ENCODE assay signal across 10 mouse cellular contexts in genomic region chr11:66982794-66983193, GRCm38 (mm10). TPM values are rescaled to one million over a fixed set of nuclear protein-coding genes. Genes with fewer than 3 reads are reported as not detected.
DNase-seq lines count a peak whose midpoint lies in the region; ATAC-seq and TF ChIP-seq lines count a peak whose summit lies in the region.
"Had no signal": no experiment of that assay in that cellular context is flagged by ENCODE, and none has a peak within 500 bp of the region (broad histone marks: within the 10 kb centered on the region; RNA-seq: fewer than 3 reads in every experiment).

No protein-coding gene starts in this region.

- H3K27ac ChIP-seq in forebrain, postnatal 0 days (ENCODE audit: low read depth, low read length), result no peak overlapping the region
- no peak overlapping the region for H3K27ac ChIP-seq in forebrain, embryonic 13.5 days
- H3K27ac ChIP-seq in bone marrow, adult 2 months (ENCODE audit: control insufficient read depth, insufficient read depth, low read depth, low read length, poor library complexity), result no peak overlapping the region
- H3K27ac ChIP-seq in liver, embryonic 14.5 days, result no peak overlapping the region

- ATAC-seq in forebrain, postnatal 0 days, result peak; percentile 55
- ATAC-seq in forebrain, embryonic 13.5 days, result no peak
- ATAC-seq in liver, embryonic 14.5 days (ENCODE audit: insufficient read depth), result no peak
- ATAC-seq in erythroid progenitor cell, adult 5-6 weeks (replicated peaks; ENCODE audit: low FRiP score, poor library complexity, severe bottlenecking), result no peak

- H3K36me3 ChIP-seq in forebrain, postnatal 0 days (ENCODE audit: insufficient read depth), result no peaks in the 10 kb centered on the region
- no peaks in the 10 kb centered on the region for H3K36me3 ChIP-seq in forebrain, embryonic 13.5 days (ENCODE audit: poor library complexity, severe bottlenecking)
- H3K36me3 ChIP-seq in liver, embryonic 14.5 days (replicated peaks; ENCODE audit: control insufficient read depth, insufficient read depth, low read depth), result no peaks in the 10 kb centered on the region
- H3K36me3 ChIP-seq: heart, embryonic 13.5 days had no signal

- WGBS in forebrain, postnatal 0 days, result 41% methylated on average over 6 of the region's 6 CpGs
- WGBS in forebrain, embryonic 13.5 days, result 30% methylated on average over 6 of the region's 6 CpGs
- 19% methylated on average over 6 of the region's 6 CpGs for WGBS in bone marrow, adult 2 months
- WGBS in liver, embryonic 14.5 days (ENCODE audit: insufficient replicate concordance), result 36% methylated on average over 6 of the region's 6 CpGs

- TF ChIP-seq CTCF in forebrain, postnatal 0 days (IDR thresholded peaks at IDR 0.05; ENCODE audit: low read depth), result peak; percentile 59
- TF ChIP-seq CTCF in bone marrow, adult 2 months (IDR thresholded peaks at IDR 0.05; ENCODE audit: control insufficient read depth, insufficient read depth, low read length), result peak; percentile 48; the same call in 1 of the 2 replicates
- TF ChIP-seq CTCF in liver, embryonic 14.5 days (IDR thresholded peaks at IDR 0.05; ENCODE audit: low read depth), result peak; percentile 53; the same call in 1 of the 2 replicates

- no peak for TF ChIP-seq POLR2A in bone marrow, adult 2 months (IDR thresholded peaks at IDR 0.05; ENCODE audit: borderline replicate concordance, control insufficient read depth, low read depth, low read length)

- H3K27me3 ChIP-seq in forebrain, postnatal 0 days (ENCODE audit: insufficient read depth, low read length), result no peaks in the 10 kb centered on the region
- no peaks in the 10 kb centered on the region for H3K27me3 ChIP-seq in forebrain, embryonic 13.5 days
- H3K27me3 ChIP-seq in liver, embryonic 14.5 days (ENCODE audit: control insufficient read depth, insufficient read depth, low read length), result no peaks in the 10 kb centered on the region; the same call in 1 of the 2 replicates
- H3K27me3 ChIP-seq: heart, embryonic 13.5 days had no signal

- no peak for TF ChIP-seq EP300 in liver, embryonic 14.5 days (IDR thresholded peaks at IDR 0.05; ENCODE audit: low read depth)

- 0 out of 2 replicates have a peak, but pooled peaks cover 9% of the 10 kb centered on the region for H3K4me1 ChIP-seq in forebrain, postnatal 0 days (ENCODE audit: insufficient read depth)
- H3K4me1 ChIP-seq in forebrain, embryonic 13.5 days, result peaks cover 27% of the 10 kb centered on the region
- no peaks in the 10 kb centered on the region for H3K4me1 ChIP-seq in bone marrow, adult 2 months (ENCODE audit: control insufficient read depth, insufficient read depth, low read length)
- H3K4me1 ChIP-seq in liver, embryonic 14.5 days (replicated peaks; ENCODE audit: control insufficient read depth in 2 of 2, insufficient read depth in 2 of 2, low read length in 1 of 2), result peaks cover 0 to 2% of the 10 kb centered on the region in 2 experiments; a peak in 2 of 4 replicates

- no peak overlapping the region for H3K4me2 ChIP-seq in forebrain, postnatal 0 days (ENCODE audit: low read depth)
- H3K4me2 ChIP-seq in forebrain, embryonic 13.5 days, result no peak overlapping the region
- H3K4me2 ChIP-seq in liver, embryonic 14.5 days (ENCODE audit: low read depth), result no peak overlapping the region
- H3K4me2 ChIP-seq: heart, embryonic 13.5 days had no signal

- intact Hi-C loops in heart, postnatal 10 days (cut with DNase I), result loop anchor here (10.0 kb wide), 1 partner anchor 858 kb away; no protein-coding TSS in a partner anchor

- no peak overlapping the region for H3K9ac ChIP-seq in forebrain, postnatal 0 days
- no peak overlapping the region for H3K9ac ChIP-seq in forebrain, embryonic 13.5 days
- H3K9ac ChIP-seq in liver, embryonic 14.5 days (replicated peaks), result no peak overlapping the region
- H3K9ac ChIP-seq: heart, embryonic 13.5 days had no signal

- H3K4me3 ChIP-seq in forebrain, postnatal 0 days (ENCODE audit: low read depth, low read length), result no peak overlapping the region
- no peak overlapping the region for H3K4me3 ChIP-seq in forebrain, embryonic 13.5 days
- H3K4me3 ChIP-seq in bone marrow, adult 2 months (replicated peaks; ENCODE audit: control insufficient read depth, low read depth, low read length), result no peak overlapping the region
- no peak overlapping the region for H3K4me3 ChIP-seq in liver, embryonic 14.5 days (ENCODE audit: insufficient read depth in 1 of 2, low read depth in 2 of 2, low read length in 2 of 2)
- H3K4me3 ChIP-seq: heart, embryonic 13.5 days had no signal

- no peaks in the 10 kb centered on the region for H3K9me3 ChIP-seq in forebrain, postnatal 0 days (ENCODE audit: low read length)
- H3K9me3 ChIP-seq in forebrain, embryonic 13.5 days (replicated peaks), result no peaks in the 10 kb centered on the region
- H3K9me3 ChIP-seq in liver, embryonic 14.5 days (ENCODE audit: control insufficient read depth, low read length), result no peaks in the 10 kb centered on the region
- H3K9me3 ChIP-seq: heart, embryonic 13.5 days had no signal

- no peak for DNase-seq in forebrain, postnatal 0 days
- DNase-seq in 416B (ENCODE audit: low read depth), result peak; percentile 13
- DNase-seq in heart, postnatal 10 days, result peak; percentile 71 to 73
- no peak for DNase-seq in liver, embryonic 14.5 days (ENCODE audit: low read depth in 3 of 3, low spot score in 3 of 3)
- DNase-seq in spleen, postnatal 10 days (ENCODE audit: low spot score in 2 of 2), result peak; percentile 8 to 60

RNA-seq across cellular contexts. Expression of gene Tmem238l, which starts 26.4 kb away (rescaled TPM):
- not detected in 2 replicates for total RNA-seq in forebrain, postnatal 0 days (2014; rRNA removed)
- polyA plus RNA-seq in forebrain, postnatal 0 days (2015; fragmentation: Nextera tagmentation; extraction: Ambion mirVana), result not detected in 2 replicates
- polyA plus RNA-seq in forebrain, embryonic 13.5 days (2015; fragmentation: Nextera tagmentation; extraction: Ambion mirVana), result 0.19 TPM in 1 of 2 replicates, not detected in the other
- not detected in 2 replicates for polyA plus RNA-seq in bone marrow, adult 2 months (2011; ENCODE audit: insufficient read depth, insufficient read length, low replicate concordance, missing spikeins)
- under 1 TPM; 0.34 to 0.55 TPM for total RNA-seq in heart, postnatal 10 days (2021)
- not detected in 2 replicates for polyA plus RNA-seq in liver, embryonic 14.5 days (2012; rRNA removed)
- polyA plus RNA-seq in liver, embryonic 14.5 days (2014; fragmentation: Nextera tagmentation; extraction: Ambion mirVana), result not detected in 2 replicates
- not detected in 2 replicates for total RNA-seq in erythroid progenitor cell, adult 5-6 weeks (2015; ENCODE audit: low replicate concordance)
- not detected in 2 replicates for total RNA-seq in erythroid progenitor cell, adult 5-6 weeks (2017; ENCODE audit: low replicate concordance)
- total RNA-seq: MEL had no signal

RNA-seq across cellular contexts. Expression of gene Tmem220, which starts 42.2 kb away (rescaled TPM):
- total RNA-seq in forebrain, postnatal 0 days (2014; rRNA removed), result not detected in 2 replicates
- polyA plus RNA-seq in forebrain, postnatal 0 days (2015; fragmentation: Nextera tagmentation; extraction: Ambion mirVana), result 0.36 and 0.77 TPM in 2 replicates
- 0.34 and 0.50 TPM in 2 replicates for polyA plus RNA-seq in forebrain, embryonic 13.5 days (2015; fragmentation: Nextera tagmentation; extraction: Ambion mirVana)
- polyA plus RNA-seq in bone marrow, adult 2 months (2011; ENCODE audit: insufficient read depth, insufficient read length, low replicate concordance, missing spikeins), result 0.61 TPM in 1 of 2 replicates, not detected in the other
- total RNA-seq in heart, postnatal 10 days (2021), result 1 to 10 TPM; 1.4 to 1.8 TPM
- polyA plus RNA-seq in liver, embryonic 14.5 days (2012; rRNA removed), result 1.2 and 1.6 TPM in 2 replicates
- polyA plus RNA-seq in liver, embryonic 14.5 days (2014; fragmentation: Nextera tagmentation; extraction: Ambion mirVana), result 0.88 and 1.5 TPM in 2 replicates
- total RNA-seq in erythroid progenitor cell, adult 5-6 weeks (2015; ENCODE audit: low replicate concordance), result 2.9 and 3.8 TPM in 2 replicates
- 1.3 TPM in 1 of 2 replicates, not detected in the other for total RNA-seq in erythroid progenitor cell, adult 5-6 weeks (2017; ENCODE audit: low replicate concordance)

Comparison
In these comparisons a context has a peak if more than half of its experiments do, and no peak if none do; other contexts are left out.
1. DNase-seq: peak in 416B (single experiment), heart, postnatal 10 days (2 of 2) and spleen, postnatal 10 days (2 of 2); none in forebrain, postnatal 0 days (single experiment) and liver, embryonic 14.5 days (0 of 3).
2. Peak in every context shown above with its lines, with median percentiles within 50 percentile points of each other: CTCF ChIP-seq.